Mouse (Mus musculus) spleen, postnatal 10 days (tissue): Measurements from ENCODE around the gene Dnah2.

ENCODE experiments used
- DNase-seq, 2 experiments: peaks; one replicate each; pipeline ENCODE4 v3.0.0; 2021 to 2022; ENCODE audit warnings: low spot score in 2 of 2

Dnah2 gene

DNA sequence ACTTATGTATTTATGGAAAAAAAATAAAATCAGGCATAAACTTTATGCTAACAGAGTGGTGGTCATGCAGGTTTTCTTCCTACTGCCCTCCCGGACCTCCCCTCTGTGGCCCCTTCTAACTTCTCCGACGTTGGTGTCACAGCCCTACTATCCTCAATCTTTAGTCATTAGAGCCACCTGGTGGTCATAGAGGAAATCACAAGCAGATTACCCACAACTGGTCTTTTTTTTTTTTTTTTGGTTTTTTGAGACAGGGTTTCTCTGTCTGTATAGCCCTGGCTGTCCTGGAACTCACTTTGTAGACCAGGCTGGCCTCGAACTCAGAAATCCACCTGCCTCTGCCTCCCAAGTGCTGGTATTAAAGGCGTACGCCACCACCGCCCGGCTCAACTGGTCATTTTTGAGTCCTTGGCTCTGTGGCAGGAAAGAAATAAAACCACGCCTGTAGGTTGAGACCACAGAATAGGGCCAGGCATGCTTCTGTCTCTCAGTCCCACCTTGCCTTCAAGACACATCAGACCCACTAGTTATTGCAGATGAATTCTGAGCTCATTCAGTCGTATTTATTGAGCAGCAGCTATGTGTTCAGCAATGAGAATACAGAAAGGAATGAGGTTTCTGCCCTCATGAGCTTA is 158.4 kb downstream of the Dnah2 start:
- DNase-seq, result peak; percentile 69 to 80

DNA sequence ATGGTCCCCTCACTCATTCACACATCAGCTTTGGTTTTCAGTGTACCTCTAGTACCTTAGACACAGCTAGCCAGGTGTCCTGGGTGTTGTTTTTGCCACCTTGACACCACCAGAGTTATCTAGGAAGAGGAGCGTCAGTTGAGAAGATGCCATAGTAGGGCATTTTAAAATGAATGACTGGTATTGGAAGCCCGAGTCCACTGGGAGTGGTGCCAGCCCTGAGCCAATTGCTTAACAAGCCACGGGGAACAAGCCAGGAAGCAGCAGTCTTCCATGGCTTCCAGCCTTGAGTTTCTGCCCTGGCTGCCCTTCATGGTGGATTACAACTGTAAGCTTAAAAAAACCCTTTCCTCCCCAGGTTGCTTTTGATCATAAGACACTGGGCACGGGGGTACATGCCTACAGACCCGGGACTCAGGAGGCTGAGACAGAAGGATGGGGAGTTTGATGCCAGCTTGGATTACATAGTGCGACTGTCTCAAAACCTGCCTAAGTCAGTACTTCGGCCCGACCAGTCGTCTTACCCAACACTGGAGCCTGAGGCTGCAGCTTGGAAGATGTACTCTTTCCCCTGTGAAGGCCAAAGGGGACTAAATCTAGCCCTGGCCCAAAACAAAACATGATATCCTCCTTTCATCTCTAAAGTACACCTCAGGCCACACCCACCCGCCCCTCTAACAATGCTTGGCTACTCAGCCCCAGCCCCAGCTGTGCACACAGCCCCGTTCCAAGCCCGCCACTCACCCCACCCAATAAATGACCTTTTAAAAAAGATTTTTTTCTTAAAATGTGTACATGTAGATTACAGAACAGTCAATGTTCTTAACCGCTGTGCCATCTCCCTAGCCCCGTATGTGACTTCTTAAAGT is 159.1 kb downstream of the Dnah2 start:
- DNase-seq, result peak; percentile 11 to 15

DNA sequence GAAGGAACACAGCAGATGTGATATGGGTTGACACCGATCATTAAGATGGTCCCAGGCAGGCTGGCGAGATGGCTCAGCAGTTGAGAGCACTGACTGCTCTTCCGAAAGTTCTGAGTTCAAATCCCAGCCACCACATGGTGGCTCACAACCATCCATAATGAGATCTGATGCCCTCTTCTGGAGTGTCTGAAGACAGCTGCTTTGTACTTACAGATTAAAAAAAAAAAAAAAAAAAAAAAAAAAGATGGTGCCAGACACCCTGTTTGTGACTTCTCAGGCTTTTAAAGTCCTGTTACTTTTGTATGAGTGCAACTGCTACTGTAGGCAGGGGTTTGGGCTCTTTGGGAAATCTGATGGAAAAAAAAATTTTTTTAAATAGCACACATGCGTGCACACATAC is 160.2 kb downstream of the Dnah2 start:
- DNase-seq, result no peak

DNA sequence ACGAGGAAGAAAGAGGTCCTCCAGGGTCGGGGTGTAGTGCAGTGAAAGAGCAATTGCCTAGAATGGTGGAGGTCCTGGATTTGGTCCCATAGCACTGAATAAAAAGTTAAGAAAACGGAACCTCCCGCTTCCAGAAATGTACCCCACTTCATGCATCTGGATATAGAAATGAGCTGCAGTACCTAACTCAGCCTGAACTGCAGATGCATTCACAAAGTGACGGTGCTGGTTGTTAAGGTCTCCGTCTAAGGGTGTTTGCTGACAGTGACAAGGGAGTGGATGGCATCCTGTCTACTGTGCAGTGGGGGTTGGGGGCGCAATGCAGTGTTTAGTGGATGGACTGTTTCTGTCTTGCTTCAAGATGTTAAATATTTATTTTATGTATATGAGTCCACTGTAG is 162.2 kb downstream of the Dnah2 start:
- no peak for DNase-seq

DNA sequence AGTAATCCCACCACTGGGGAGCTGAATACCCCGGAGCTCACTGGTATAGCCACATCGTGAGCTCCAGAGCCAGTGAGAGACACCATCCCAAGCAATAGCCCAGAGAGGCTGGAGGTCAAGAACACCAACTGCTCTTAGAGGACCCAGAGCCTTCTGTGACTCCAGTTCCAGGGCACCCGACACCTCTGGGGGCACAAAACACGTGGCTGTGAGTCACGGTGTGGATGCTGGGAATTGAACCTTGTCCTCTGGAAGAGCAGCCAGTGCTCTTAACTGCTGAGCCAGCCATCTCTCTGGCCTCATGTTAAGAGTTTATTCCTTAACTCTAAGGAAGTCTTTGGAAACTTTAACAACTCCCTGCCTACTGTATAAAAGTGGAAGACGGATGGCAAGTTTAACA is 163.9 kb downstream of the Dnah2 start:
- no peak for DNase-seq

DNA sequence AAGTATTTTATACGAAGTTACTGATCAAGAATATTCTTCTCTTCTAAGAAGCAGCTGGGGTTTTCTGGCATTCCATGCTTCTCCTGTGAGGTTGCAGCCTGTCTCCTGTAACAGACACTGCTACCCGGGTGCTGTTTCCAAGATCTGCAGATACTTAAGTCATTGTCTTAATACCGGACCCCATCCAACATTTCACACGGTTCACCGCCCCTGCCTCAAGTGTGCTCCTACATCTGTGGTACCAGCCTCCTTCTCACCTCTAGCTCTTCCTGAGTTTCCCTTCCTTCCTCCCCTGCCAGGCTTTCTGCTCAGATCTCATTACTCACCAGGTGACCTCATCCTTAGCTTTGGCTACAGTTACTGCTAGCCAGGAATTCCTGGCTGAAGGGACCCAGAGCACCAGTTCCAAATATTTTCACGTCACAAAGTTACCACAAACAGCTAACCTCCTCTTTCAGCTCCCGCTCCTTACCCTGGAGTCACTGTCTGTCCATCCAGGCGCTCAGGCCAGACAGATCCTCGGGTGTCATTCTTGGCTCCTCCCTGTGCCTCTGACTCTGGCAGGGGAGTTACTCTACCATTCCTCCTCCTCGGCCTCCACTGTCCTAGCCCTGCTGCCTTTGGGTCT is 166.3 kb downstream of the Dnah2 start:
- DNase-seq, result no peak

DNA sequence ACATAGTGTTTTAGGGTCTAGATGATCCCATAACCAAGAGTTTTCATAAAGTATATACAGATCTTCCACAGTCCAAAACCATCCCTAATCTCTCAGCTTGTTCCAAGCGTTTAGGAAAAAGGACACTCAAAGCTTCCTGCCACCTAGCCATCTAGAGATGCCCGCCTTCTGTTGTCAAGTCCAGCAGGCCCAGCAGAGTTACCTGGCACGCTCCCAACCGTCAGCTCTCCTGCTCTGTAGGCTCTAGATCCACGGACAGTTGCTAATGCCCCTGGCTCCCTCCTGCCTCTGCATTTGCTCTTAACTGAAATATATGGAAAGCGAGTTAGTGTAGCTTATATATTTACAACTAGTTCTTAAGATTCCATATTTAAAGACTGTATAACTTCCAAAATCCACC is 167.6 kb downstream of the Dnah2 start:
- DNase-seq, result no peak

DNA sequence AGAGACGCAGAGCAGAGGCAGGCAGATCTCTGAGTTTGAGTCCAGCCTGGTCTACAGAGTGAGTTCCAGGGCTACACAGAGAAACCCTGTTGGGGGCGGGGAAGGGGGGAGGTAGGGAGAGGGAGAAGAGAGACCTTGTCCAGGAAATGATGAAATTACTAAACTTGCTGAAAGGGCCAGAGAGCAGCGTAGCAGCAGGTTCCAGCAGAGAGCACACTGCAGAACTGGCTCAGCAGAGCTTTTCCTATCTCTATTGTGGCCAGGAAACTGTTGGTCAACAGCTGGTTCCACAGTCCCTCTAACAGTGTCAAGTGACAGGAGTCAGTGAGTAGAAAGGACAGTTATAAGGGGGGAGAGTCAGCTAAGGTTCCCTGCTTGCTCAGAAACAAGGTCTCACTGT is 169.3 kb downstream of the Dnah2 start:
- no peak for DNase-seq

DNA sequence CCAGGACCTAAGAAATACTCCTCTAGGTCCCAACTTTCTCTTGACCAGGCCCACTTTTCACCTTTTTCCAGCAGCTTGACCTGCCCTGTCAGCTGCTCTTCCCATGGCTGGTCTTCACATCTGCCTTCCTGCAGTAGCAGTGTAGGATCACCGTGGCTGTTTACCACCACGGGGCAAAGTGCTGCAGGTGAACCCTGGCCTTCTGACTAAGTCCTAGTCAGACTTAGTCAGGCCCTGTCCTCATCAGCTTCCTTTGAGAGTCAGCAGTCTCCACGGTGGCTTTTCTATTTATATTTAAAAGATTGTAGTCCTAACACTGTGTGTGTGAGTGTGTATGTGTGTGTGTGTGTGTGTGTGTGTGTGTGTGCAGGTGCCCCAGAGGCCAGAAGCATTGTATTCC is 171.1 kb downstream of the Dnah2 start:
- DNase-seq, result no peak

DNA sequence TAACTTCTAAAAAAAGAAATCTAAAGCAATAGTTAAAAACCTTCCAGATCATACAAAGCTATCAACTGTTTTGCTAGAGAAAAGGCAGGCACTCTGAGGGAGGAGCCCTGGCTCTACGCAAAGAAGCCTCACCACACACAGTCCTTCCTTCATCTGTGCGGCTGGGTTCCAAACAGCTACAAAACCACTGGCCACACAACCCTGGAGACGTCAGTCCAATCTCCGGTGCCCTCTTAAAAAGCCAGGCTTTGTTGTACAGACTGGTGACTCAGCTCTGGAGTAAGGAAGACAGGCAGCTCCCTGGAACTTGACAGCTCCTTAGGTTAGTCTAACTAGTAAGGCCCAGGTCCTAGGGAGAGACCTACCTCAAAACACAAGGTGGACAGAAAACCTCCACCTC is 173.3 kb downstream of the Dnah2 start:
- DNase-seq, result no peak

DNA sequence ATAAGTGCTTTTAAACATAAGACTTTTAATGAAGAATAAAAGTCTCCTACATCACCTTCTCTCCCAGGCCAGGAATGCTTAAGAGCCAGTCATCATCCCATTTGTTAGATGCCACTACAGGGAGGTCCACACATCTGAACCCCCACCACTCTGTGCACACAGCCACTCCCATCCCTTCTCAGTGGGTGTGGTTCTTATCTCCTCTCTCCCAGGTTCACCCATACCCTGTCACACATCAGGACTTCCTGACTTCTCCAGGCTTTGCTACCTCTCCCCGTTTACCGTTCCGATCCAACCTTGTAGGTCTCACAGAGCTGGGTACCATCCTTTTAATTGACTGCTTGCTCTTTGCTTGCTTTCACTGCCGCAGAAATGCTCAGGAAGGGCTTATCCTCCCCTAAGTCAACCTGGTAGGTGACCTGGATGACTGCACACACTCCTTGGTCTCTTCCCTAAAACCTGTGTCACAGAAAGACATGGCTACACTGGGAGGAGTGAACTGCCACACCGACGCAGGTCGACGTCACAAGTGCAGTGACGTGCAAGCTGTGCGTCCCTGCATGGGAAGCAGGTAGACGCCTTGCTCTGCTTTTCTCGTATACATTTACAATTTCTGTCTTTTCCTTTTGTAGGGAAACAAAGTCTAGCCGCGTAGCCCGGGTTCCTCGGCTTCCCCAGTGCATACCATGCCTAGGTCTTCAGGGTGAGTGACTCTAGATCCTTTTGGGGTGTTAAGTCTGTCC is 175.5 kb downstream of the Dnah2 start:
- peak; percentile 49 to 56 for DNase-seq

DNA sequence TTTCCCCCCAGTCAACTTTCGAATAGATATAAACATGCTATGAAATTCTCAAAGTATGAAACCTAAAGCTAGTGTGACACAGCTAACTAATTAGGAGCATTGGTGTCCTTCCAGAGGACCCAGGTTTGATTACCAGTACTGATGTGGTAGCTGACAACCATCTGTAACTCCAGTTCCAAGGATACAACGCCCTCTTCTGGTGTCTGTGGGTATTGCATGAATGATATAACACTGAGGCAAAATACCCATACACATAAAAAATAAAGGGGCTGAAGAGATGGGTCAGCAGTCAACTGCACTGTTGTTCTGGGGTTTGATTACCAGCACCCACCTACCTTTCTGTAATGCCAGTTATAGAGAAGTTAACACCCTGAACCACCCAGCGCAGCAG is 176.1 kb downstream of the Dnah2 start:
- peak in 1 of 2 experiments; percentile 68 for DNase-seq

DNA sequence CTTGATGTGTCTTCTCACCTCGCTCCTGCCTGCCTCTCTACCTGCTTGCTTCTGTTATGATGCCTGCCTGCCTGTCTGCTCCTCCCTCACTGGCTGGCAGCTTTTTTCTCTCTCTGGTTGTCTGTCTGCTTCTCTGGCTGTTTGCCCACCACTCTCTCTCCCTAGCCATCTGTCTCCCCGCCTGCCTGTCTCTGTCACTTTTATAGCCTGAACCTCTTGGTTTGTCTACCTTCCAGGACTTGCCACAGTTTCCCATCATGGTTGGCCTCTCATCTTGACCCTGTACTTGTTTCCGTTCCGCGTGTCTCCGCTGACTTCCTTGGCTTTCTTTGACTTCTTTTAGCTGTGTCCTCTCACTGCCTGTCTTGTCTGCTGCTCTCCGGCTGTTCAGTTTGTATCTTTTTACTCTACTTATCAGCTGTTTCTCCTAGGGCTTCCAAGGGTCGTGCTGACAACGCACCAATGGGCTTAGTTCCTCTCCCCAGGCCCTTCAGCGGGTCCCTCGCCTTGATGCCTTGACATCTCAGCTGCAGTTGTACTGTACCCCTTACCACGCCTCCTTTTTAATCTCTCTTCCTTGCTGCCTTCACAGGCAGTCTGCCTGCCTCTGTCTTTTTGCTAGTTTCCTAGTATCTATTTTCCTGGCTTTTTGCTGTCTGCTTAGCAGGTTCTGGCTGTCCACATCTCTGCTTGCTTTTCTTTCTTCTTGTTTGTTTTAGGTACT is 176.7 kb downstream of the Dnah2 start:
- DNase-seq, result peak; percentile 44 to 58

DNA sequence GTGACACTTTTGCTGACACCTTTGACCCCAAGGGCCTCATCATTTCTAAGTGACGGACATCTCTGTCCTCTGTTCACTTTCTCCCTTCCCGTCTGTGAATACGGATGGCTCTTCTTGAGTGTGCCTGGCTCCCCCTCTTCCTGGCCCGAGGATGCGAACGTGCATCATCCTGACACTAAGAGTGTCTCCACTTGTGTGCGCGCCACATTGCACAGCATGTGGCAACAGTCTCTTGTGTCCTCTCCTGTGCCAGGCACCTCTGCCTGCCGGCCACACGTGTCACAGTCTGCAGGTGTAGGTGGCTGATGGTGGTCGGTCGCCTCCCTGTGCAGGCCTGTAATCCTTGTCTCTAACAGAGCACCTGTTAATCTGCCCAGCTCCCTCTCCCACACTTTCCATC is 177.3 kb downstream of the Dnah2 start:
- peak in 1 of 2 experiments; percentile 17 for DNase-seq

DNA sequence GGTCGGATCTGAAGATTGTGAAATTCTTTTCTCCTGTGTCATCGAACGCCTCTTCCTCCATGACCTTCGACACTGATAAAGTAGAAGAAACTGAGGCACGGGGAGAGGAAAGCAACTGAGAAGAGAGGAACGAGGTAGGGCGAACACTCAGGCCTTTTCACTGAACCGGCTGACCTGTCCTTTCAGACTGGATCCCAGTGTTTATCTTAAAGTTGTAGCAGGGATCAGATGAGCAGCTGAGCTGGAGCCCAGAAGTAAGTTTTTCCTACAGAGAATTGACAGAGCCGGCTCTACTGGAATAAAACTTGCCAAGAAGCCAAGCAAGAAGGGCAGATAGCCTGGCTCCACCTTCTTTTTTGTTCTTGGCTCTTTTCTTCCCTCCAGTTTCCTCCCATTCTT is 178.1 kb downstream of the Dnah2 start:
- no peak for DNase-seq
